Mouse (Mus musculus) testis, adult 2 months (tissue): ENCODE measurements around the gene Commd8.

Source experiments
- CTCF ChIP-seq: fragments of 200-500 bp; IDR thresholded peaks from 2 replicates; pipeline ENCODE4 v1.5.1; 2012; ENCODE audit warnings: low read depth, mild to moderate bottlenecking, inconsistent platforms, low read length, moderate library complexity; ENCODE audit not compliant: control insufficient read depth, insufficient read depth, insufficient replicate concordance
- POLR2A ChIP-seq: fragments of 200-500 bp; IDR thresholded peaks from 2 replicates; pipeline ENCODE4 v1.6.1; 2012; ENCODE audit warnings: low read depth, mild to moderate bottlenecking, inconsistent platforms, low read length, moderate library complexity; ENCODE audit not compliant: control insufficient read depth

DNA sequence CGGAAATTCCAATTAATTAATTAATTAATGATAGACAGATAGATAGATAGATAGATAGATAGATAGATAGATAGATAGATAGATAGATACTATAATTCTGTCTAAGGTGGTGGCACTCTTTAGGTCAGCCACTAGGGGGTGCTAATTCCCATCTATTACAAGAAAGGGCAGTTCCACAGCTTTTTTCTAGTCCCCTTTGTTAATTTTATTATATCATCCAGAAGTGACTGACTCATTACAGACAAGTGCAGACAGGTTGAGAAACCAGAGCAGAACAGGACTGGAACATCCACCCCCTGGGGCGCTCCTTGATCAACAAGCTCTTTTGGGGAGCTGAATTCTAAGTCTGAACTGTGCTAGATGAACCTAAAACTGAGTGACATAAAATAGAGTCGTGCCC is 4.7 kb upstream of the Commd8 start:
- TF ChIP-seq POLR2A (no peak), CTCF (no peak)
